Mouse (Mus musculus): ENCODE measurements around the gene Car12.

DNA sequence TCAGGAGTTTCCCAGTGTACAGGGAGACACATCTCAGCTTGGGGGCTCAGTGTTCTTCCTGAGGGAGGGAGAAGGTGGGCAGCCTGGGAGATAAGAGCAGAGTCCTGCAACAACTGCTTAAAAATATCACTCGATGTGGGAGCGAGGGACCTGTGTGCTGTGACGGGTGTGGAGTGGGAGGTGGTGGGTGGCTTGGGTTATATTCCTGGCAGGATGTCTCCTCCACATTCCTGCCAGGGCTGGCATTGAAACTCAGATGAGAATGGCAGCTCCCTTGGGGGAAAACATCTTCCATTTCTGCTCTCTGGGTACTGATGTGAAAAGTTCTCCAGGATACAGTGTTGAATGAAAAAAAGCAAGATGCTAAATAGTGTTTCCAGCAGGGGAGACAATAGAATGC, 3.0 kb downstream of the Car12 start:
- TF ChIP-seq CTCF (IDR thresholded peaks at IDR 0.05; ENCODE audit: low read depth, low read length) (no peak), POLR2A (IDR thresholded peaks at IDR 0.05; ENCODE audit: borderline replicate concordance, low read depth, low read length) (no peak)

All from bone marrow macrophage, adult 2 months (primary cell).